Mouse (Mus musculus) cerebellum, adult 2 months (tissue): ENCODE results near the gene Cpne9.

ENCODE experiments used
- CTCF ChIP-seq: fragments of 200-500 bp; IDR thresholded peaks from 2 replicates; pipeline ENCODE4 v1.5.1; 2011; ENCODE audit warnings: low read depth, mild to moderate bottlenecking, control low read depth, low read length, moderate library complexity, borderline replicate concordance; ENCODE audit not compliant: insufficient read depth
- POLR2A ChIP-seq: fragments of 200-500 bp; IDR thresholded peaks from 2 replicates; pipeline ENCODE4 v1.6.1; 2011; ENCODE audit warnings: low read length, control low read depth, borderline replicate concordance; ENCODE audit not compliant: insufficient read depth

GRCm38 (mm10) chr6:113283500-113283899 lies 1.4 kb downstream of the Cpne9 start:
- TF ChIP-seq POLR2A (no peak), CTCF (no peak)
